Mouse (Mus musculus): ENCODE results near the gene Habp4.

GRCm38 (mm10) chr13:64182091-64182490 lies 20.5 kb downstream of the Habp4 start:
- TF ChIP-seq POLR2A (IDR thresholded peaks at IDR 0.05; ENCODE audit: borderline replicate concordance, extremely low read depth, low read depth, low read length) (no peak), CTCF (IDR thresholded peaks at IDR 0.05; ENCODE audit: insufficient read depth, low read length) (no peak)
